ENCODE assay signal across 10 mouse cellular contexts in genomic region chr16:57858151-57858764, GRCm38 (mm10).
DNase-seq lines count a peak whose midpoint lies in the region; ATAC-seq lines count a peak whose summit lies in the region.
"Had no signal": no experiment of that assay in that cellular context is flagged by ENCODE, and none has a peak within 500 bp of the region (broad histone marks: within the 10 kb centered on the region; RNA-seq: fewer than 3 reads in every experiment).

No protein-coding gene starts in this region.

- DNase-seq in embryo, embryonic 9.5 days (ENCODE audit: extremely low spot score): peak; percentile 18
- peak; percentile 11 for DNase-seq in liver, embryonic 13.5 days
- peak; percentile 6 for DNase-seq in retina, postnatal 1 day
- DNase-seq in kidney, postnatal 10 days: no peak
- no peak for DNase-seq in left cerebral cortex, postnatal 14 days (ENCODE audit: low spot score in 2 of 2)

- no peaks in the 10 kb centered on the region for H3K27me3 ChIP-seq in megakaryocyte, embryonic 14.5 days (replicated peaks)
- H3K27me3 ChIP-seq in liver, embryonic 13.5 days: no peaks in the 10 kb centered on the region
- H3K27me3 ChIP-seq: heart, embryonic 15.5 days; Patski had no signal

- H3K27ac ChIP-seq in liver, embryonic 13.5 days: no peak overlapping the region
- H3K27ac ChIP-seq: heart, embryonic 15.5 days had no signal

- 3% methylated on average over 2 of the region's 2 CpGs for WGBS in liver, embryonic 13.5 days (ENCODE audit: insufficient replicate concordance)

- no peak for ATAC-seq in megakaryocyte, adult 5-6 weeks (ENCODE audit: poor library complexity, severe bottlenecking)
- peak; percentile 64; the same call in 1 of the 2 replicates for ATAC-seq in liver, embryonic 13.5 days (ENCODE audit: low read depth)
- no peak for ATAC-seq in frontal cortex, adult (ENCODE audit: low TSS enrichment)
- ATAC-seq: Patski had no signal

- no peaks in the 10 kb centered on the region for H3K36me3 ChIP-seq in megakaryocyte, embryonic 14.5 days (replicated peaks; ENCODE audit: low read length)
- no peaks in the 10 kb centered on the region for H3K36me3 ChIP-seq in liver, embryonic 13.5 days
- H3K36me3 ChIP-seq: heart, embryonic 15.5 days had no signal

- no peak overlapping the region for H3K4me2 ChIP-seq in liver, embryonic 13.5 days
- H3K4me2 ChIP-seq: heart, embryonic 15.5 days had no signal

- intact Hi-C loops in left cerebral cortex, postnatal 14 days (cut with DNase I): no loop called here

- H3K4me3 ChIP-seq in megakaryocyte, embryonic 14.5 days (replicated peaks): peak overlapping the region; percentile 78
- H3K4me3 ChIP-seq in liver, embryonic 13.5 days (replicated peaks): no peak overlapping the region
- H3K4me3 ChIP-seq: heart, embryonic 15.5 days had no signal

- no peaks in the 10 kb centered on the region for H3K9me3 ChIP-seq in megakaryocyte, embryonic 14.5 days
- H3K9me3 ChIP-seq in liver, embryonic 13.5 days (replicated peaks): no peaks in the 10 kb centered on the region
- H3K9me3 ChIP-seq: heart, embryonic 15.5 days had no signal

- no peak overlapping the region for H3K9ac ChIP-seq in liver, embryonic 13.5 days
- H3K9ac ChIP-seq: heart, embryonic 15.5 days had no signal

- peaks cover 6% of the 10 kb centered on the region; the same call in 1 of the 2 replicates for H3K4me1 ChIP-seq in megakaryocyte, embryonic 14.5 days
- peaks cover 14% of the 10 kb centered on the region for H3K4me1 ChIP-seq in liver, embryonic 13.5 days (replicated peaks)

Comparison
In these comparisons a context has a peak if more than half of its experiments do, and no peak if none do; other contexts are left out.
1. DNase-seq: peak in embryo, embryonic 9.5 days (single experiment), liver, embryonic 13.5 days (single experiment) and retina, postnatal 1 day (single experiment); none in kidney, postnatal 10 days (single experiment) and left cerebral cortex, postnatal 14 days (0 of 2).